Mouse (Mus musculus) heart, embryonic 16.5 days (tissue): Measurements from ENCODE around the gene Pole3. TPM values are rescaled to one million over a fixed set of nuclear protein-coding genes. Genes with fewer than 3 reads are reported as not detected.

Source experiments
- ATAC-seq: fragments of 200-750 bp; cut with Nextera tagmentation; replicated peaks from 2 replicates; pipeline ENCODE4 v1.8.0; 2017; ENCODE audit warnings: moderate number of reproducible peaks; ENCODE audit not compliant: insufficient read depth, low FRiP score; ENCODE audit errors: extremely low read depth
- H3K27ac ChIP-seq: fragments of 300-500 bp; sonication (generic); 2 replicates; pipeline ENCODE4 v1.5.1; 2014; ENCODE audit warnings: mild to moderate bottlenecking, low read length, control low read depth, moderate library complexity
- H3K27me3 ChIP-seq: fragments of 300-500 bp; sonication (generic); 2 replicates; pipeline ENCODE4 v1.6.1; 2014; ENCODE audit warnings: low read length, mixed read lengths; ENCODE audit not compliant: control insufficient read depth, insufficient read depth
- H3K36me3 ChIP-seq: fragments of 300-500 bp; sonication (generic); 2 replicates; pipeline ENCODE4 v1.6.1; 2014; ENCODE audit not compliant: control insufficient read depth, insufficient read depth
- H3K4me1 ChIP-seq: fragments of 300-500 bp; sonication (generic); 2 replicates; pipeline ENCODE4 v1.6.1; 2014; ENCODE audit warnings: low read length, mixed read lengths; ENCODE audit not compliant: control insufficient read depth, insufficient read depth
- H3K4me2 ChIP-seq: fragments of 300-500 bp; sonication (generic); 2 replicates; pipeline ENCODE4 v1.6.1; 2014; ENCODE audit warnings: low read depth, mild to moderate bottlenecking, control low read depth, low read length
- H3K4me3 ChIP-seq: fragments of 300-500 bp; sonication (generic); 2 replicates; pipeline ENCODE4 v1.5.1; 2014; ENCODE audit warnings: mild to moderate bottlenecking, control low read depth, low read length
- H3K9ac ChIP-seq: fragments of 300-500 bp; sonication (generic); 2 replicates; pipeline ENCODE4 v1.6.1; 2014; ENCODE audit warnings: low read length, control low read depth
- H3K9me3 ChIP-seq: fragments of 300-500 bp; sonication (generic); replicated peaks from 2 replicates; pipeline ENCODE4 v1.6.1; 2016; ENCODE audit warnings: low read length; ENCODE audit not compliant: control insufficient read depth
- WGBS: fragments of 180-500 bp; shearing (Covaris S2); extraction: QIAGEN DNeasy Blood & Tissue Kit; methylation state at CpG from one replicate; pipeline ENCODE4 v1.1.7; 2014; 5-methylcytosine and 5-hydroxymethylcytosine counted together
- polyA plus RNA-seq: library from polyadenylated mRNA; unstranded; fragments of >200 nt; fragmentation: Nextera tagmentation; extraction: Ambion mirVana; gene quantifications from 2 replicates; pipeline ENCODE4 v1.2.1, GENCODE M21; 2015

The Pole3 gene
- polyA plus RNA-seq, 1 experiment from 2014 or later = 51.4 TPM

DNA sequence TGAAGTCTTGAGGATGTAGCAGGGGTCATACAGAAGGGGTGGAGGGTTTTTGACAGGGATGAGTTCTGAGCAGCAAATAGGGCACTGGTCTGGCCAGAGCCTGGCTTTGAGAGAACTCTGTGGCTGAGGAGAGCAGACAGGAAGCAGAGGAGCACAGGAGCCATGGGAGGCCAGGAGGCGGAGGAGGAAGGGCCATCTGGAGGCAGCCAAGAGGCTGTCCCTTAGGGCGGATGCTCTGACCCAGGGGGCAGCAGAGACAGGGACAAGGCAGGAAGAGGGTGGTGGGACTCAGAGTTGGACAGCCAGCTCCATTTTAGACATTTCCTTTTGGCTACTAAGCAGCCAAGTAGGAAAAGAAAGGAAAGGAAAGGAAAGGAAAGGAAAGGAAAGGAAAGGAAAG is 8.8 kb downstream of the Pole3 start:
- H3K4me3 ChIP-seq = no peak overlapping the region

DNA sequence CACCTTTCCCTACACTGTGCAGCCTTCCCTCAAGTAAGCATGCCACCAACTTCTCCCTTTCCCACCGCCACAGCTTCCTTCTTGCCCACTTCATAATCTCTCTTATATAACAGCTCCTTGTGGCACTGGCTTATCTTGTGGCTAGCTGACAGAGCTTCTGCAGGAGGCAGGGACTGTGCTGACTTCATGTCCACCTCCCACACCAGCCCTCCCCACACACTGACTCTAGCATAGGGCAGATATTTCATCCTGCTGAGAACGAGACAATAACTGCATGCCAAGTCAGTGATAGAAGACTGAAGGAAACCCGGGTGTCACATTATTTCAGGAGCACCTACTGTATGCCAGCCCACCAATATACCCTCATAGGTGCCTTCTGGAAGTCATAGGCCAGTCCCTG is 9.4 kb downstream of the Pole3 start:
- WGBS = 36% methylated on average over 3 of the region's 3 CpGs

More for the DNA sequence above, 8.8 kb downstream of the Pole3 start:
- H3K36me3 ChIP-seq = peaks cover 17% of the 10 kb centered on the region
- 49% methylated on average over 2 of the region's 2 CpGs for WGBS
- H3K4me1 ChIP-seq = peaks cover 34% of the 10 kb centered on the region
- peak overlapping the region; percentile 55 for H3K27ac ChIP-seq
- 0 out of 2 replicates have a peak overlapping the region, but pooled peaks have one; percentile 17 for H3K9ac ChIP-seq
- H3K9me3 ChIP-seq = no peaks in the 10 kb centered on the region
- H3K4me2 ChIP-seq = peak overlapping the region; percentile 16; the same call in 1 of the 2 replicates
- no peak for ATAC-seq
- H3K27me3 ChIP-seq = no peaks in the 10 kb centered on the region

DNA sequence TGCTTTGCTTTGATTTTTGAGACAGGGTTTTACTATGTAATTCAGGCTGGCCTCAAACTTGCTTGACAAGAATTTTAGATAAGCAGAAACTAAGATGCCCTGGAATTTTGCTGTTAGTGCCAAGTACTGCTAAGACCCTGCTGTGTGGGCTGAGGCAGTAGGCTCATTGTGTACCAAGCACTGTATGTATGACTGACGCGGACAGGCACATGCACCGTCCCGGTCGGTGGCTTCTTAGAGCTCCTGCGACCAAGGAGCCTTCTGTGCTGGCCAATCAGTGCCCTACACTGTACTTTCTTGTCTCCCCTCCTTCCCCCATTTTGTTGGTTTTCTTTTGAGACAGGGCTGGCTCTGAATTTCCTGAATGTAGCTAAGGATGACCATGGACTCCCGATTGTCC is 9.9 kb downstream of the Pole3 start:
- Histone ChIP-seq H3K9me3 (no peaks in the 10 kb centered on the region), H3K27me3 (no peaks in the 10 kb centered on the region), H3K9ac (no peak overlapping the region), H3K36me3 (peaks cover 26% of the 10 kb centered on the region), H3K4me2 (no peak overlapping the region), H3K4me3 (no peak overlapping the region), H3K27ac (no peak overlapping the region), H3K4me1 (peaks cover 34% of the 10 kb centered on the region)
- no peak for ATAC-seq
- WGBS = 68% methylated on average over 7 of the region's 7 CpGs

More for the DNA sequence above, 9.4 kb downstream of the Pole3 start:
- H3K4me3 ChIP-seq = no peak overlapping the region
- H3K9ac ChIP-seq = no peak overlapping the region
- no peaks in the 10 kb centered on the region for H3K27me3 ChIP-seq
- no peak for ATAC-seq
- H3K9me3 ChIP-seq = no peaks in the 10 kb centered on the region
- peaks cover 34% of the 10 kb centered on the region for H3K4me1 ChIP-seq
- no peak overlapping the region; the same call in 1 of the 2 replicates for H3K4me2 ChIP-seq
- peak overlapping the region; percentile 55 for H3K27ac ChIP-seq
- H3K36me3 ChIP-seq = peaks cover 21% of the 10 kb centered on the region

DNA sequence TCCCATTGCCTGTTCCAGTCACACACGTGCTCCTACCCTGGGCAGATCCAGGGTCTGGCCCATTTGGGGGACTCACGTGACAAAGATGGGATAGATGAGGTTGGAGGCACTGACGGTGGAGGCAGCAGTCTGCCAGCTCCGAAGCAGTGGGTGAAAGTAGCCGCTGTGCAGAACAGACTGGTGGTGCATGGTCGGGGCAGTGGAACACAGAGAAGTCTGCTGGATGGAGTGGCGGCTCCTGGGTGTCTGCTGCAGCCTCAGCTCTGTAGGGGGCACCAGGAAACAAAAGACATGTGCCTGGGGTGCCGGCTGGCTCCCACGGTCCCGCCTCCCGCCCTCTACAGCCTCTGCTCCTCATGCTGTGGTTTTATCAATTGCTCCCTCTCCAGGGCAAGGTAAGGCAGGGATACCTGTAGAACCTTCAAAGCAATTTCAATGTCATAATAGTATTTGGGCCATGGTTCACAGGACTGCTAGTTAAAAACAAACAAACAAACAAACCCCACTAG is 10.8 kb downstream of the Pole3 start:
- H3K27me3 ChIP-seq = no peaks in the 10 kb centered on the region
- ATAC-seq = no peak
- H3K4me2 ChIP-seq = no peak overlapping the region
- H3K4me3 ChIP-seq = no peak overlapping the region
- peaks cover 35% of the 10 kb centered on the region for H3K36me3 ChIP-seq
- H3K27ac ChIP-seq = no peak overlapping the region
- H3K4me1 ChIP-seq = peaks cover 32% of the 10 kb centered on the region
- H3K9me3 ChIP-seq = no peaks in the 10 kb centered on the region
- WGBS = 63% methylated on average over 11 of the region's 11 CpGs
- no peak overlapping the region for H3K9ac ChIP-seq

DNA sequence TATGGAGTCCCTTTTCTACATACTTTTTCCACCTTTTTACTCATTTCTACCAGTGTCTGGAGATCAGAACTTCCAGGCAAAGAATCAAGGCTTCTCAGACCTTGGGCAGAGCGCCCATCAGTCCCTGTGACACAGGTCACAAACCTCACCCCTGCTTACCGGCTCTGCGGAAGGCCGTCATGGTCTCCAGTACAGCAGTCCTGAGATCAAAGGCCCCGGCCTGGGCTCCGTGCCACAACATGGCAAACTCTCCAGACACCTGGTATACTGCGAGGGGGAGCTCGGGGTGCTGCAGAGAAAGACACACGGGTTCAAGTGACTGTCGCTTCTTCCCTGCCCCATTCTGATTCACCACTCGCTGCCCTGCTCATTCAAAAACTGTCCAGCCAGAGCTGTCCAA is 14.9 kb downstream of the Pole3 start:
- H3K4me1 ChIP-seq = no peaks in the 10 kb centered on the region
- no peak overlapping the region for H3K4me2 ChIP-seq
- no peak overlapping the region for H3K4me3 ChIP-seq
- H3K36me3 ChIP-seq = peaks cover 51% of the 10 kb centered on the region
- ATAC-seq = no peak
- H3K9me3 ChIP-seq = no peaks in the 10 kb centered on the region
- H3K27ac ChIP-seq = no peak overlapping the region
- 89% methylated on average over 11 of the region's 11 CpGs for WGBS
- no peaks in the 10 kb centered on the region for H3K27me3 ChIP-seq
- no peak overlapping the region for H3K9ac ChIP-seq

DNA sequence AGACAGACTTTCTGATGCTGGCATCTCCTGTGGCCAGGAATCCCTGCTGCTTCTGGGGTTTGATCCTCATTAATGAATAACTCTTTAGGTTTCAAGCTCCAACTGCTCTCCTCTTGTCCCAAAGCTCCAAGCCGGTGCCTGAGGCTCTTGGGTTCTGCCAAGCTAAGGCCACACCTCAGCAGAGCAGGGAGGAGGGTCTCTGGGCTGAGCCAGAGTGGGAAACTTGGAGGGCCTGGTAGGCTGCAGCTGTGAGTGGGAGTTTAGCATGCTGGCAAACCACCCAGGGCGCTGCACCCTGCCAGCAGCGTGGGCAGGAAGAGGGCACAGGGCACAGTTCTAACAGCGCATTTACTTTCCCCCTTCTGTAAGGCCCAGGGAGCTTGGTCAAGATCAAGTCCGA is 16.0 kb downstream of the Pole3 start:
- Histone ChIP-seq H3K4me1 (no peaks in the 10 kb centered on the region), H3K27ac (no peak overlapping the region), H3K4me3 (no peak overlapping the region), H3K9me3 (no peaks in the 10 kb centered on the region), H3K27me3 (no peaks in the 10 kb centered on the region), H3K4me2 (no peak overlapping the region), H3K36me3 (peaks cover 51% of the 10 kb centered on the region), H3K9ac (no peak overlapping the region)
- ATAC-seq = no peak
- 84% methylated on average over 5 of the region's 5 CpGs for WGBS

DNA sequence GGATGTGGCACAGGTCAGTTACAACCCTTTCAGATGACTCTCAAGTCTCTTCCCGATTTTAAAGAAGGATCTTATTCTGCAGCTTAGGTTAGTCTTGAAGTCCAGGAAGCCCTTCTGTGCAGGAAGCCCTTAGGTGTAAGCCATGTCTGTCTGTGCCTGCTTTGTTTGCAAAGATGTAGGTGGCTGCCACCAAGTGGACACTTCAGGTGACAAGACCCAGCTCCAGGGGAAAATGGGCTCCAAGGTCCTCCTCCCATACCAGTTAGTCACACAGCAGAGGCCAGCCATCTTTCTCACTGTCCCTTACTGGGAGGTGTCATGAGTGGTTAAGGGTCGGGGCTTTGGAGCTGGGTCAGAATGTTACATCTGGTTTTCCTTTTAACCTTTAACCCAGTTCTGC is 18.1 kb downstream of the Pole3 start:
- no peak overlapping the region for H3K4me3 ChIP-seq
- WGBS = 54% methylated on average over 2 of the region's 2 CpGs
- H3K4me2 ChIP-seq = no peak overlapping the region
- no peaks in the 10 kb centered on the region for H3K27me3 ChIP-seq
- 0 out of 2 replicates have a peak, but pooled peaks cover 3% of the 10 kb centered on the region for H3K4me1 ChIP-seq
- H3K36me3 ChIP-seq = peaks cover 39% of the 10 kb centered on the region
- H3K9ac ChIP-seq = no peak overlapping the region
- no peak overlapping the region for H3K27ac ChIP-seq
- ATAC-seq = no peak
- no peaks in the 10 kb centered on the region for H3K9me3 ChIP-seq

DNA sequence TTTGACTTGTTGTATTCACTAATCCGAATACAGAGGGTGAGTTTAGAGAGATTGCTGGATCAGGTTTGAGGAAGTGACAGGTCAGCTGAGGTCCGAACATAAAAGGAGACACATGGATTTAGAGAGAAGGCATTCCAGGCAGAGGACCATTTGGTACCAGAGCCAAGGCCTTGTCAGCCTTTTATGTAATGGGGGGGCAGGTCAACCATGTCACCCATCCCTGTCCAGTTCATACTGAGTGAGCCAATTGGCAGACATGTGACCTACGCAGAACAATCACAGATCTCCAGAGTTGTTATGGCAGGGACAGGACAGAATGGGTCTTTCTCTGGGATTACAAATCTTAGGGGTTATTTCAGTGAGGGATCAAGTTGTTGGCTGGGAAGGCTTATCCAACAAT is 18.9 kb downstream of the Pole3 start:
- ATAC-seq = no peak
- whole genome bisulfite sequencing = 80% methylated on average over 3 of the region's 3 CpGs
- peaks cover 6% of the 10 kb centered on the region for H3K4me1 ChIP-seq
- no peaks in the 10 kb centered on the region for H3K27me3 ChIP-seq
- H3K36me3 ChIP-seq = peaks cover 34% of the 10 kb centered on the region
- H3K9ac ChIP-seq = no peak overlapping the region
- H3K4me3 ChIP-seq = no peak overlapping the region
- H3K27ac ChIP-seq = no peak overlapping the region
- H3K9me3 ChIP-seq = no peaks in the 10 kb centered on the region
- no peak overlapping the region for H3K4me2 ChIP-seq

DNA sequence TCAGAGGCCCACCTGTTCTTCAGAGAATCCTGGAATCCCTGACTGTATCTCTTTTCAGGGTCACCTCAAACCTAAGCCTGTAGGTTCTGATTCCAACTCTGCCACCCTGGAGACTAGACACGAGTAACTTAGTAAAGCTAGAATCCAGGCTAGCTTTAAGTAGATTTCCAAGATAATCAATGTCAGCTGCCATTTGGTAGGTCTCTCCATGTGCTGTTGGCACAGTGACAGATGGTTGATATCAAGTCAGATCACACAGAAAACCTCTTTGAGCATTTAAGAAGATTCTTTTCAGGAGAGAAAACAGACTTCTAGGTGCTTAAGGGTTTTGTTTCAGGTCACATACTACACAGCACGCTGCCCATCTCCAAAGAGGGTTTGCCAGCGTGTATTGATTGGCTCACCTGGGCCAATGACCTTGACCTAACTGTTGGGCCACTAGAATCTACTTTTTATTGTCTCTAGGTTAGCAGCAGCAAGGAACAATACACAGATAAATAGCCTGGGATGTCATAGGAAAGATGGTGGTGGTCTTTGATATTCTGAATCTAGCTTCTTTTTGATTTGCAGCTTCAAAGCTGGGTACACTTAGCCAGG is 21.4 kb downstream of the Pole3 start, which contains the start of gene Hdhd3:
Gene Hdhd3, minus strand, starts transcription at position 94 of the 597 bp plus-strand sequence.
- H3K9me3 ChIP-seq = no peaks in the 10 kb centered on the region
- peak within 1 kb of the TSS; percentile 82 for H3K9ac ChIP-seq
- peak within 1 kb of the TSS; percentile 81 for H3K4me3 ChIP-seq
- WGBS = 79% methylated on average over 3 of the region's 3 CpGs
- no peak for ATAC-seq
- H3K27me3 ChIP-seq = no peaks in the 10 kb centered on the region
- H3K27ac ChIP-seq = peak within 1 kb of the TSS; percentile 80
- H3K36me3 ChIP-seq = peaks cover 15% of the 10 kb centered on the region
- peak within 1 kb of the TSS; percentile 84 for H3K4me2 ChIP-seq
- peaks cover 6% of the 10 kb centered on the region for H3K4me1 ChIP-seq
